8 mouse cellular contexts compared by ENCODE assay signal in the genomic region with DNA sequence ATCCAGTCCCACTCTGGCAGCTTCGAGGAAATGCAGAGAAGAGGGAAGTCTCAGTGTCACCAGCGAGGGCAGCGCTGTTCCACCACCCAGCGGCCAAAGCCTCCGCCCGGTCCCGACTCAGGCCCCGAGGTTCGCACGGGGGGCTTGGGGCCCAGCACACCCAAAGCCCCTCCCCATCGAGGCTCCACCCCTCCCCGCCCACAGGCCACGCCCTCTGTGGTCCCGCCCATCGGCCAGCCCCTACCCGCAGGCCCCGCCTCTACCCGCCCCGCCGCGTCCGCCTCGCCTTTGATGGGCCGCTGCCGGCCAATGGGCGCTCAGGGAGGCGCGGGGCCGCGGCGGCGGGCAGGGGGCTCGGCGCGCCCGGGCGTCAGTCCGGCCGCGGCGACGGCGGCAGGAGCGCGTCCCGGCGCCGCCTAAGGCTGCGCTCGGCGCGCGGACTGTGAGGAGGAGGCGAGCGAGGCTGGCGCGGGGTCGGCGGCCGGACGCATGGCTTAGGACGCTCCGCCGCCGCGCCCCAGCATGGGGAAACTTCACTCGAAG. TPM values are rescaled to one million over a fixed set of nuclear protein-coding genes. Genes with fewer than 3 reads are reported as not detected.
DNase-seq lines count a peak whose midpoint lies in the region; ATAC-seq and TF ChIP-seq lines count a peak whose summit lies in the region.

A gene (plus strand): TSS at position 370 of the 543 bp plus-strand sequence.

- H3K9ac ChIP-seq in lung, postnatal 0 days (replicated peaks; ENCODE audit: low read depth), result peak within 1 kb of the TSS; percentile 90

- H3K4me1 ChIP-seq in hindbrain, embryonic 10.5 days (replicated peaks), result peaks cover 85% of the 10 kb centered on the region
- H3K4me1 ChIP-seq in lung, postnatal 0 days (ENCODE audit: insufficient read depth, low read depth, low read length), result peaks cover 8% of the 10 kb centered on the region

- peak; percentile 66 for TF ChIP-seq CTCF in lung, postnatal 0 days (IDR thresholded peaks at IDR 0.05)

- H3K27me3 ChIP-seq in hindbrain, embryonic 10.5 days (ENCODE audit: insufficient read depth, poor library complexity, severe bottlenecking), result peaks cover 44% of the 10 kb centered on the region
- no peaks in the 10 kb centered on the region for H3K27me3 ChIP-seq in lung, postnatal 0 days (replicated peaks; ENCODE audit: insufficient read depth, low read length)

- TF ChIP-seq EP300 in lung, postnatal 0 days (IDR thresholded peaks at IDR 0.05), result no peak

- WGBS in hindbrain, embryonic 10.5 days, result under 1% methylated on average over 67 of the region's 67 CpGs
- WGBS in lung, postnatal 0 days, result 0% methylated on average over 29 of the region's 67 CpGs

- H3K27ac ChIP-seq in hindbrain, embryonic 10.5 days, result peak within 1 kb of the TSS; percentile 93
- peak within 1 kb of the TSS; percentile 89 for H3K27ac ChIP-seq in lung, postnatal 0 days (ENCODE audit: low read length)

- no peaks in the 10 kb centered on the region for H3K9me3 ChIP-seq in hindbrain, embryonic 10.5 days
- no peaks in the 10 kb centered on the region for H3K9me3 ChIP-seq in lung, postnatal 0 days (ENCODE audit: low read length)

- H3K4me2 ChIP-seq in lung, postnatal 0 days (replicated peaks; ENCODE audit: low read depth, low read length), result peak within 1 kb of the TSS; percentile 92

- ATAC-seq in lung, postnatal 0 days, result peak; percentile 91

- DNase-seq in ES-CJ7 (ENCODE audit: low read depth, low spot score), result peak; percentile 82
- DNase-seq in cerebellum, adult 8-10 months, result peak; percentile 79
- peak; percentile 65 to 85 for DNase-seq in frontal cortex, postnatal 10 days (ENCODE audit: low spot score in 2 of 2)
- peak; percentile 99 for DNase-seq in hindbrain, embryonic 10.5 days (ENCODE audit: low spot score)
- peak; percentile 69 to 81 for DNase-seq in layer of hippocampus, postnatal 14 days (ENCODE audit: low spot score in 2 of 2)
- peak; percentile 93 for DNase-seq in lung, postnatal 0 days (ENCODE audit: low spot score)
- peak; percentile 20 for DNase-seq in retina, adult 2 months (ENCODE audit: low read depth, low spot score)
- DNase-seq in thymus, postnatal 36 days, result peak; percentile 86 to 87

- H3K36me3 ChIP-seq in hindbrain, embryonic 10.5 days, result peaks cover 13% of the 10 kb centered on the region
- peaks cover 4% of the 10 kb centered on the region; the same call in 1 of the 2 replicates for H3K36me3 ChIP-seq in lung, postnatal 0 days (ENCODE audit: insufficient read depth, low read length)

- H3K4me3 ChIP-seq in hindbrain, embryonic 10.5 days, result peak within 1 kb of the TSS; percentile 79
- H3K4me3 ChIP-seq in lung, postnatal 0 days (ENCODE audit: low read depth, low read length), result peak within 1 kb of the TSS; percentile 91

RNA-seq across cellular contexts. Expression of the gene that starts here (rescaled TPM):
- polyA plus RNA-seq in hindbrain, embryonic 10.5 days (2016; fragmentation: Nextera tagmentation; extraction: Ambion mirVana), result 124 and 125 TPM in 2 replicates
- total RNA-seq in layer of hippocampus, postnatal 14 days (2021), result 10 to 100 TPM; 13.4 to 14.7 TPM
- 113 and 123 TPM in 2 replicates for polyA plus RNA-seq in lung, postnatal 0 days (2015; fragmentation: Nextera tagmentation; extraction: Ambion mirVana)

Comparison
In these comparisons a context has a peak if more than half of its experiments do, and no peak if none do; other contexts are left out.
1. Peak in every context shown above with its lines: DNase-seq, ATAC-seq, H3K4me3 ChIP-seq and H3K27ac ChIP-seq.
2. DNase-seq: peak in every context shown above with its lines; median percentile 99 in hindbrain, embryonic 10.5 days; 93 in lung, postnatal 0 days; 86 in thymus, postnatal 36 days; 82 in ES-CJ7; 79 in cerebellum, adult 8-10 months; 75 in frontal cortex, postnatal 10 days; 75 in layer of hippocampus, postnatal 14 days; 20 in retina, adult 2 months.